Mouse (Mus musculus): Measurements from ENCODE around the gene Sh3bgrl3. TPM values are rescaled to one million over a fixed set of nuclear protein-coding genes. Genes with fewer than 3 reads are reported as not detected.

Sh3bgrl3 gene
- polyA plus RNA-seq, 1 experiment = 85.6 TPM

GRCm38 (mm10) chr4:134123680-134124551, 4.7 kb downstream of the Sh3bgrl3 start:
- peak; percentile 88 for TF ChIP-seq CTCF (IDR thresholded peaks at IDR 0.05; ENCODE audit: control insufficient read depth, insufficient read depth, insufficient replicate concordance, low read depth, low read length)
- TF ChIP-seq POLR2A (IDR thresholded peaks at IDR 0.05; ENCODE audit: control insufficient read depth, low read depth, low read length) = no peak; the same call in 1 of the 2 replicates
- H3K27ac ChIP-seq (ENCODE audit: control insufficient read depth, insufficient read depth, low read depth, low read length) = no peak overlapping the region
- peaks cover 13% of the 10 kb centered on the region for H3K4me1 ChIP-seq (ENCODE audit: control insufficient read depth, insufficient read depth, low read length)
- no peaks in the 10 kb centered on the region for H3K36me3 ChIP-seq (ENCODE audit: control insufficient read depth, insufficient read depth, low read length)
- H3K4me3 ChIP-seq (ENCODE audit: control insufficient read depth, low read depth, low read length) = no peak overlapping the region
- no peaks in the 10 kb centered on the region for H3K27me3 ChIP-seq (ENCODE audit: control insufficient read depth, insufficient read depth, low read length)

GRCm38 (mm10) chr4:134123147-134123546, 5.4 kb downstream of the Sh3bgrl3 start:
- H3K27me3 ChIP-seq (ENCODE audit: control insufficient read depth, insufficient read depth, low read length) = no peaks in the 10 kb centered on the region
- H3K4me1 ChIP-seq (ENCODE audit: control insufficient read depth, insufficient read depth, low read length) = peaks cover 10% of the 10 kb centered on the region
- no peak overlapping the region for H3K27ac ChIP-seq (ENCODE audit: control insufficient read depth, insufficient read depth, low read depth, low read length)
- TF ChIP-seq POLR2A (IDR thresholded peaks at IDR 0.05; ENCODE audit: control insufficient read depth, low read depth, low read length) (no peak), CTCF (IDR thresholded peaks at IDR 0.05; ENCODE audit: control insufficient read depth, insufficient read depth, insufficient replicate concordance, low read depth, low read length) (no peak)
- H3K4me3 ChIP-seq (ENCODE audit: control insufficient read depth, low read depth, low read length) = no peak overlapping the region
- no peaks in the 10 kb centered on the region for H3K36me3 ChIP-seq (ENCODE audit: control insufficient read depth, insufficient read depth, low read length)

- Histone ChIP-seq H3K36me3 (ENCODE audit: control insufficient read depth, insufficient read depth, low read length) (no peaks in the 10 kb centered on the region), H3K4me1 (ENCODE audit: control insufficient read depth, insufficient read depth, low read length) (peaks cover 2% of the 10 kb centered on the region), H3K27me3 (ENCODE audit: control insufficient read depth, insufficient read depth, low read length) (no peaks in the 10 kb centered on the region), H3K27ac (ENCODE audit: control insufficient read depth, insufficient read depth, low read depth, low read length) (no peak overlapping the region), H3K4me3 (ENCODE audit: control insufficient read depth, low read depth, low read length) (no peak overlapping the region)
- TF ChIP-seq POLR2A (IDR thresholded peaks at IDR 0.05; ENCODE audit: control insufficient read depth, low read depth, low read length) (no peak), CTCF (IDR thresholded peaks at IDR 0.05; ENCODE audit: control insufficient read depth, insufficient read depth, insufficient replicate concordance, low read depth, low read length) (no peak)
These were observed 6.3 kb downstream of the Sh3bgrl3 start for GRCm38 (mm10) chr4:134122281-134122680.

GRCm38 (mm10) chr4:134121571-134121970, 7.0 kb downstream of the Sh3bgrl3 start:
- Histone ChIP-seq H3K27me3 (ENCODE audit: control insufficient read depth, insufficient read depth, low read length) (no peaks in the 10 kb centered on the region), H3K36me3 (ENCODE audit: control insufficient read depth, insufficient read depth, low read length) (no peaks in the 10 kb centered on the region), H3K4me1 (ENCODE audit: control insufficient read depth, insufficient read depth, low read length) (no peaks in the 10 kb centered on the region; the same call in none of the 2 replicates), H3K27ac (ENCODE audit: control insufficient read depth, insufficient read depth, low read depth, low read length) (no peak overlapping the region), H3K4me3 (ENCODE audit: control insufficient read depth, low read depth, low read length) (no peak overlapping the region)
- no peak for TF ChIP-seq POLR2A (IDR thresholded peaks at IDR 0.05; ENCODE audit: control insufficient read depth, low read depth, low read length)
- no peak for TF ChIP-seq CTCF (IDR thresholded peaks at IDR 0.05; ENCODE audit: control insufficient read depth, insufficient read depth, insufficient replicate concordance, low read depth, low read length)

DNA sequence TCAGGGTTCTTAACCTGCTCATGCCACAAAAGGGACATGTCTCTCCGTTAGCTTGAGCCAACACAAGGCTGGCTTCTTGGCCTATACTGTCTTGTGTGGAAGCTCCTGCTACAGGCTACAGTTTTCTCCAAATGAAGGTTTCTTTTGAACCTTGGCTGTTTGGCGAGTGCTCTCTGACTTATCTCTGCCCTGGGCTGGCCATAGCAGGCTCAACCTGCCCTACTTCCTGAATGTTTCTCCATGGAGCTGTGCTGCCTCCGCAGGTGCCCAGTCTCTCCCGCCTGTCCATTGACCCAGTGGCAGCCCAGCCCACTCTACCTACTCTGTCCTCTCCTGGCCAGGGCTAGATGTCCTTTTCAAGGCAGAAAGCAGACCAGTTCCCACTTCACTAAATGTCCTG, 7.7 kb downstream of the Sh3bgrl3 start:
- Histone ChIP-seq H3K4me3 (ENCODE audit: control insufficient read depth, low read depth, low read length) (no peak overlapping the region), H3K4me1 (ENCODE audit: control insufficient read depth, insufficient read depth, low read length) (no peaks in the 10 kb centered on the region; the same call in none of the 2 replicates), H3K36me3 (ENCODE audit: control insufficient read depth, insufficient read depth, low read length) (no peaks in the 10 kb centered on the region), H3K27ac (ENCODE audit: control insufficient read depth, insufficient read depth, low read depth, low read length) (no peak overlapping the region), H3K27me3 (ENCODE audit: control insufficient read depth, insufficient read depth, low read length) (no peaks in the 10 kb centered on the region)
- TF ChIP-seq POLR2A (IDR thresholded peaks at IDR 0.05; ENCODE audit: control insufficient read depth, low read depth, low read length) (no peak), CTCF (IDR thresholded peaks at IDR 0.05; ENCODE audit: control insufficient read depth, insufficient read depth, insufficient replicate concordance, low read depth, low read length) (no peak)

- TF ChIP-seq CTCF (IDR thresholded peaks at IDR 0.05; ENCODE audit: control insufficient read depth, insufficient read depth, insufficient replicate concordance, low read depth, low read length) (no peak), POLR2A (IDR thresholded peaks at IDR 0.05; ENCODE audit: control insufficient read depth, low read depth, low read length) (no peak)
- Histone ChIP-seq H3K27ac (ENCODE audit: control insufficient read depth, insufficient read depth, low read depth, low read length) (no peak overlapping the region), H3K36me3 (ENCODE audit: control insufficient read depth, insufficient read depth, low read length) (no peaks in the 10 kb centered on the region), H3K4me3 (ENCODE audit: control insufficient read depth, low read depth, low read length) (no peak overlapping the region), H3K4me1 (ENCODE audit: control insufficient read depth, insufficient read depth, low read length) (no peaks in the 10 kb centered on the region; the same call in none of the 2 replicates), H3K27me3 (ENCODE audit: control insufficient read depth, insufficient read depth, low read length) (no peaks in the 10 kb centered on the region)
These were observed 8.3 kb downstream of the Sh3bgrl3 start for GRCm38 (mm10) chr4:134120192-134120805.

DNA sequence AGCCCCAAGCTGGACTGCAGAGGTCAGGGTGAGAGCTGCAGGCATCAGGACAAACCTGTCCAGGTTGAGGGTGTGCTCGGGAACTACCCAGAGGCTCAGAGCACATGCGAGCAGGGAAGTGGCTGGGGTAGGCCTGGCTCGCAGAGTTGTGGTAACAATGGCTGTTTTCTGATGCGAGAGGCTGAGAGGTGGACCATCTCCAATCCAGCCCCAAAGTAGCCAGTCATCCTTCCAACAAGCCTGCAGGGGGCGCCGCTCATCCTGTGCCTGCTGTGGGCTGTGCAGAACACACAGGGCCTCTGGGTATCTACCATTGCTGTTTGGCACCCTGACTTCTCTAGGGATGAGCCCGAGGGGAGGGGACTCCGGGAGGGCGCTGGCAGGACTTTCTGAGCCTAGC, 8.9 kb downstream of the Sh3bgrl3 start:
- Histone ChIP-seq H3K4me3 (ENCODE audit: control insufficient read depth, low read depth, low read length) (no peak overlapping the region), H3K27ac (ENCODE audit: control insufficient read depth, insufficient read depth, low read depth, low read length) (no peak overlapping the region), H3K4me1 (ENCODE audit: control insufficient read depth, insufficient read depth, low read length) (no peaks in the 10 kb centered on the region; the same call in none of the 2 replicates), H3K36me3 (ENCODE audit: control insufficient read depth, insufficient read depth, low read length) (no peaks in the 10 kb centered on the region), H3K27me3 (ENCODE audit: control insufficient read depth, insufficient read depth, low read length) (no peaks in the 10 kb centered on the region)
- TF ChIP-seq POLR2A (IDR thresholded peaks at IDR 0.05; ENCODE audit: control insufficient read depth, low read depth, low read length) = no peak
- TF ChIP-seq CTCF (IDR thresholded peaks at IDR 0.05; ENCODE audit: control insufficient read depth, insufficient read depth, insufficient replicate concordance, low read depth, low read length) = peak; percentile 49; the same call in 1 of the 2 replicates

Data from testis, adult 2 months (tissue).